ENCODE assay signal across 24 mouse cellular contexts in the genomic region with DNA sequence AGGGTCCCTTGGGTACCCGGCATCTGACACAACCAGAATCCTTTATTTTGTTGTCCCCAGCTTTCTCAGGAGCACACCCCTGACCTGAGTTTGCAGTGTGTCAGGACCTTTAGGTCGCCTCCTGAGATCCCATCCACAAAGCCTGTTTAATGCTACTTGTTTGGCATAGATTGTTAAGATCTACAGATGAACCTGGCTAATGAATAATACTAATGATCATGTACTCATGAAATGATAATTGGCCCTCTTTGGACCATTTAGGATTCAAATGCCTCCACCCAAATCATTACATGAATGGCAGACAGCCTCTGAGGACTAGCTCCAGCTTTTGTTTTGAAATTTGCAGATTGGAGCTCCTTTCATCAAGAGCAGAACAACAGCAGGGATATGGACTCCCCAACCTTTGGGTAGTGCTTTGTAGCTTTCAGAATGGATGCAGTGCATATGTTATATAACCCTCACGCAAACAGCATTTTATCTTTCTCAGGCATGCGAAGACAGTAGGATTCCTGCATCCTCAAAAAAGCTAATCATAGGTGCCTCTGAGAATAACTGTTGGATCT.
DNase-seq lines count a peak whose midpoint lies in the region; ATAC-seq and TF ChIP-seq lines count a peak whose summit lies in the region.
"Had no signal": no experiment of that assay in that cellular context is flagged by ENCODE, and none has a peak within 500 bp of the region (broad histone marks: within the 10 kb centered on the region; RNA-seq: fewer than 3 reads in every experiment).

No protein-coding gene starts in this region.

- no peak overlapping the region for H3K9ac ChIP-seq in hindbrain, embryonic 13.5 days
- H3K9ac ChIP-seq in forebrain, embryonic 13.5 days: no peak overlapping the region
- H3K9ac ChIP-seq in neural tube, embryonic 14.5 days (replicated peaks; ENCODE audit: low read depth, low read length): no peak overlapping the region
- H3K9ac ChIP-seq: embryonic facial prominence, embryonic 15.5 days; heart, embryonic 12.5 days; limb, embryonic 15.5 days; liver, embryonic 13.5 days had no signal

- no peak overlapping the region for H3K4me2 ChIP-seq in hindbrain, embryonic 13.5 days
- H3K4me2 ChIP-seq in forebrain, embryonic 13.5 days: no peak overlapping the region
- H3K4me2 ChIP-seq in neural tube, embryonic 14.5 days (ENCODE audit: low read depth, low read length): no peak overlapping the region
- H3K4me2 ChIP-seq: embryonic facial prominence, embryonic 15.5 days; heart, embryonic 12.5 days; limb, embryonic 15.5 days; liver, embryonic 13.5 days had no signal

- no peak overlapping the region for H3K4me3 ChIP-seq in hindbrain, embryonic 13.5 days
- no peak overlapping the region for H3K4me3 ChIP-seq in hindbrain, embryonic 10.5 days
- H3K4me3 ChIP-seq in forebrain, embryonic 13.5 days: no peak overlapping the region
- H3K4me3 ChIP-seq in neural tube, embryonic 14.5 days (ENCODE audit: low read depth, low read length): no peak overlapping the region
- H3K4me3 ChIP-seq: embryonic facial prominence, embryonic 15.5 days; heart, adult 2 months; heart, embryonic 12.5 days; limb, embryonic 10.5 days; limb, embryonic 15.5 days; liver, embryonic 13.5 days had no signal

- no peaks in the 10 kb centered on the region for H3K27me3 ChIP-seq in hindbrain, embryonic 13.5 days
- H3K27me3 ChIP-seq in hindbrain, embryonic 10.5 days (ENCODE audit: insufficient read depth, poor library complexity, severe bottlenecking): no peaks in the 10 kb centered on the region
- H3K27me3 ChIP-seq in forebrain, embryonic 13.5 days: no peaks in the 10 kb centered on the region
- H3K27me3 ChIP-seq in neural tube, embryonic 14.5 days (ENCODE audit: control insufficient read depth, insufficient read depth, low read length): no peaks in the 10 kb centered on the region
- H3K27me3 ChIP-seq: embryonic facial prominence, embryonic 15.5 days; heart, embryonic 12.5 days; liver, embryonic 13.5 days had no signal

- no peaks in the 10 kb centered on the region for H3K36me3 ChIP-seq in hindbrain, embryonic 13.5 days
- H3K36me3 ChIP-seq in hindbrain, embryonic 10.5 days: no peaks in the 10 kb centered on the region
- H3K36me3 ChIP-seq in forebrain, embryonic 13.5 days (ENCODE audit: poor library complexity, severe bottlenecking): no peaks in the 10 kb centered on the region
- H3K36me3 ChIP-seq in neural tube, embryonic 14.5 days (ENCODE audit: control insufficient read depth, insufficient read depth, low read length): no peaks in the 10 kb centered on the region
- H3K36me3 ChIP-seq: embryonic facial prominence, embryonic 15.5 days; heart, embryonic 12.5 days; limb, embryonic 10.5 days; limb, embryonic 15.5 days; liver, embryonic 13.5 days had no signal

- no peak for TF ChIP-seq CTCF in brain, embryonic 14.5 days (IDR thresholded peaks at IDR 0.05; ENCODE audit: borderline replicate concordance, extremely low read depth, insufficient read depth, insufficient read length)

- H3K9me3 ChIP-seq in hindbrain, embryonic 13.5 days: no peaks in the 10 kb centered on the region
- no peaks in the 10 kb centered on the region for H3K9me3 ChIP-seq in hindbrain, embryonic 10.5 days
- no peaks in the 10 kb centered on the region for H3K9me3 ChIP-seq in forebrain, embryonic 13.5 days (replicated peaks)
- H3K9me3 ChIP-seq in neural tube, embryonic 14.5 days (ENCODE audit: control insufficient read depth, low read length): no peaks in the 10 kb centered on the region
- H3K9me3 ChIP-seq: embryonic facial prominence, embryonic 15.5 days; heart, embryonic 12.5 days; limb, embryonic 10.5 days; limb, embryonic 15.5 days; liver, embryonic 13.5 days had no signal

- peak overlapping the region; percentile 78; the same call in 1 of the 2 replicates for H3K27ac ChIP-seq in hindbrain, embryonic 13.5 days
- H3K27ac ChIP-seq in hindbrain, embryonic 10.5 days: no peak overlapping the region
- H3K27ac ChIP-seq in forebrain, embryonic 13.5 days: peak overlapping the region; percentile 63; the same call in 1 of the 2 replicates
- H3K27ac ChIP-seq in neural tube, embryonic 14.5 days (ENCODE audit: low read depth, low read length): peak overlapping the region; percentile 62; the same call in 1 of the 2 replicates
- H3K27ac ChIP-seq: embryonic facial prominence, embryonic 15.5 days; heart, adult 2 months; limb, embryonic 10.5 days; limb, embryonic 15.5 days; liver, embryonic 13.5 days; macrophage had no signal

- H3K4me1 ChIP-seq in hindbrain, embryonic 13.5 days (replicated peaks): peaks cover 13% of the 10 kb centered on the region
- peaks cover 19% of the 10 kb centered on the region for H3K4me1 ChIP-seq in hindbrain, embryonic 10.5 days (replicated peaks)
- H3K4me1 ChIP-seq in forebrain, embryonic 13.5 days: peaks cover 12% of the 10 kb centered on the region
- H3K4me1 ChIP-seq in neural tube, embryonic 14.5 days (ENCODE audit: control insufficient read depth, insufficient read depth, low read length): peaks cover 9% of the 10 kb centered on the region; the same call in 1 of the 2 replicates
- H3K4me1 ChIP-seq: limb, embryonic 15.5 days; liver, embryonic 13.5 days had no signal

- DNase-seq in hindbrain, embryonic 10.5 days (ENCODE audit: low spot score): no peak
- peak; percentile 76 for DNase-seq in brain, embryonic 14.5 days (ENCODE audit: low read depth)
- DNase-seq: adrenal gland, postnatal 25 days; B cell, adult 2 months; cerebellum, adult 18-20 months; cerebellum, postnatal 10 days; heart, adult 2 months; heart, postnatal 4 days; kidney, adult 9 months; kidney, postnatal 10 days; layer of hippocampus, adult 9-11 months; liver, embryonic 13.5 days; lung, adult 18-20 months had no signal

- TF ChIP-seq POLR2A in brain, embryonic 14.5 days (IDR thresholded peaks at IDR 0.05; ENCODE audit: borderline replicate concordance, extremely low read depth, insufficient read depth, insufficient read length, poor library complexity, severe bottlenecking): no peak

- 73% methylated on average over 4 of the region's 4 CpGs for WGBS in hindbrain, embryonic 13.5 days
- WGBS in hindbrain, embryonic 10.5 days: 84% methylated on average over 4 of the region's 4 CpGs
- 46% methylated on average over 4 of the region's 4 CpGs for WGBS in forebrain, embryonic 13.5 days
- WGBS in neural tube, embryonic 14.5 days: 47% methylated on average over 4 of the region's 4 CpGs

- ATAC-seq in hindbrain, embryonic 13.5 days (ENCODE audit: low FRiP score): 0 out of 2 replicates have a peak, but pooled peaks have one; percentile 23
- peak; percentile 46 for ATAC-seq in forebrain, embryonic 13.5 days
- peak; percentile 33; the same call in 1 of the 2 replicates for ATAC-seq in neural tube, embryonic 14.5 days (ENCODE audit: low read depth)
- ATAC-seq in frontal cortex, adult (ENCODE audit: low TSS enrichment): no peak
- ATAC-seq: intestine, postnatal 0 days; lung, postnatal 0 days had no signal
